Mouse (Mus musculus) induced T-regulatory cell, adult 2 months (primary cell): ENCODE results near the gene Timm13.

Source experiments
- DNase-seq: peaks from one replicate; pipeline ENCODE4 v3.0.0-alpha.2; 2012; ENCODE audit warnings: low read depth

The Timm13 gene

GRCm38 (mm10) chr10:80858350-80858935 is 42.3 kb downstream of the Timm13 start:
- DNase-seq = no peak

- no peak for DNase-seq
These were observed 42.9 kb downstream of the Timm13 start for GRCm38 (mm10) chr10:80857848-80858247.

- no peak for DNase-seq
These were observed 43.4 kb downstream of the Timm13 start for GRCm38 (mm10) chr10:80857386-80857785.

- no peak for DNase-seq
These were observed 43.9 kb downstream of the Timm13 start for GRCm38 (mm10) chr10:80856908-80857307.

GRCm38 (mm10) chr10:80856267-80856666 is 44.5 kb downstream of the Timm13 start:
- DNase-seq = peak; percentile 53

- DNase-seq = no peak
These were observed 45.1 kb downstream of the Timm13 start for GRCm38 (mm10) chr10:80855749-80856073.

GRCm38 (mm10) chr10:80854913-80855748 is 45.6 kb downstream of the Timm13 start, which contains the start of the genes Lsm7 and Sppl2b:
Gene Lsm7, minus strand, starts transcription at chr10:80855209.
Gene Sppl2b, plus strand, starts transcription at chr10:80855275.
- DNase-seq = peak; percentile 98
